Mouse (Mus musculus) liver, embryonic 11.5 days (tissue): ENCODE data around the gene Olfr204. TPM values are rescaled to one million over a fixed set of nuclear protein-coding genes. Genes with fewer than 3 reads are reported as not detected.
"Not testable (repeated sequence)": the region's sequence is repeated elsewhere in the genome, so short reads cannot be mapped to it uniquely, and the experiment has no call there.

Experiments used
- ATAC-seq: fragments of 200-750 bp; cut with Nextera tagmentation; replicated peaks from 2 replicates; pipeline ENCODE4 v1.8.0; 2017; ENCODE audit warnings: moderate number of reproducible peaks, mild to moderate bottlenecking, moderate TSS enrichment, moderate library complexity; ENCODE audit not compliant: low FRiP score
- DNase-seq: peaks from one replicate; pipeline ENCODE4 v3.0.0-alpha.2; 2017; ENCODE audit warnings: low spot score
- H3K27ac ChIP-seq: fragments of 300-500 bp; sonication (generic); 2 replicates; pipeline ENCODE4 v1.5.1; 2014; ENCODE audit warnings: mild to moderate bottlenecking, low read depth, low read length, control low read depth
- H3K27me3 ChIP-seq: fragments of 300-500 bp; sonication (generic); replicated peaks from 2 replicates; pipeline ENCODE4 v1.6.1; 2014; ENCODE audit warnings: low read length, mixed read lengths; ENCODE audit not compliant: control insufficient read depth, insufficient read depth
- H3K36me3 ChIP-seq: fragments of 300-500 bp; sonication (generic); 2 replicates; pipeline ENCODE4 v1.6.1; 2014; ENCODE audit warnings: mild to moderate bottlenecking, low read length, moderate library complexity, mixed read lengths; ENCODE audit not compliant: control insufficient read depth, insufficient read depth
- H3K4me1 ChIP-seq: fragments of 300-500 bp; sonication (generic); replicated peaks from 2 replicates; pipeline ENCODE4 v1.6.1; 2014; ENCODE audit warnings: low read length, mixed read lengths; ENCODE audit not compliant: control insufficient read depth, insufficient read depth
- H3K4me2 ChIP-seq: fragments of 300-500 bp; sonication (generic); 2 replicates; pipeline ENCODE4 v1.6.1; 2014; ENCODE audit warnings: mild to moderate bottlenecking, control low read depth, moderate library complexity
- H3K4me3 ChIP-seq: fragments of 300-500 bp; sonication (generic); 2 replicates; pipeline ENCODE4 v1.5.1; 2014; ENCODE audit warnings: low read depth, low read length, control low read depth
- H3K9ac ChIP-seq: fragments of 300-500 bp; sonication (generic); 2 replicates; pipeline ENCODE4 v1.6.1; 2014; ENCODE audit warnings: low read depth, low read length, control low read depth
- H3K9me3 ChIP-seq: fragments of 300-500 bp; sonication (generic); 2 replicates; pipeline ENCODE4 v1.6.1; 2016; ENCODE audit warnings: low read length, inconsistent platforms, mixed read lengths; ENCODE audit not compliant: control insufficient read depth
- WGBS: fragments of 180-500 bp; shearing (Covaris S2); extraction: QIAGEN DNeasy Blood & Tissue Kit; methylation state at CpG from one replicate; pipeline ENCODE4 v1.1.7; 2014; 5-methylcytosine and 5-hydroxymethylcytosine counted together
- polyA plus RNA-seq: library from polyadenylated mRNA; unstranded; fragments of >200 nt; fragmentation: Nextera tagmentation; extraction: Ambion mirVana; gene quantifications from 2 replicates; pipeline ENCODE4 v1.2.1, GENCODE M21; 2014

Olfr204 gene
- not detected in 2 replicates for polyA plus RNA-seq

DNA sequence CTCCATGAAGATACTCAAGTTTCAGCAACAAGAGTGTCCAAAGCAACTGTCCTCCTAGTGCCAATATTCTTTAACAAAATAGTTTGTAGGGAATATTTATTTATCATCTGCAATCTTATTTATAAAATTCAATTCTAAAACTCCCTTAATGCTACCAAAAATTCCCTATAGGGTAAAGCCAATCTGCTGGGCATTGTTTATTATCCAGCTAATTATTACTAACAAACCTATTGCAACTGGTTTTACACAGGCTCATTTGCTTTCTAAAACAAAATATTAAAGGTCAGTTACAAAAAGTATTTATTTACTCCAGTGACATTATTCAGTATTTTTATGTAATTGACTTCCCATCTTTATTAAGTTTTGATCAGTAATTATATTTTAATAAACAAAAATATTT lies at the start of gene Olfr204:
TSS of gene Olfr204 (minus strand) at position 101 of the 400 bp plus-strand sequence.
- Histone ChIP-seq H3K4me1 (no peaks in the 10 kb centered on the region), H3K36me3 (no peaks in the 10 kb centered on the region), H3K9me3 (no peaks in the 10 kb centered on the region), H3K4me3 (no peak within 1 kb of the TSS), H3K9ac (no peak within 1 kb of the TSS), H3K27me3 (no peaks in the 10 kb centered on the region), H3K27ac (no peak within 1 kb of the TSS), H3K4me2 (no peak within 1 kb of the TSS)
- ATAC-seq: no peak
- no peak for DNase-seq

DNA sequence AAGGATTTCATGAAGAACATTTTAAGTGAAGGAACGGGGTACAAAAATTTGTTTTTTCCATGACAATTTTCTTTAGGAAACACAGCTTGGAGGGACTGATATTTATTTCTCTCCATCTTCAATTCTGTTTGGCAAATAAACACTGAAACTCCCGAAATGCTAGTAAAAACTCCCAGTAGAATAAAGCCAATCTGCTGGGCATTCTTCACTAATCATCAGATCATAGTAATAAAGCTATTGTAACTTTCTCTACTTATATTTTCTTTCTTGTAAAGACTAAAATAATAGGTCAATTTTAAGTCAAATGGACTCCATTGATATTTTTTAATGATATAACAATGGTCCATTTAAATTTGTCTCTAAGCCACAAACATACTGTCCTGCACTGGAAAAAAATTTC lies 45.8 kb upstream of the Olfr204 start, which contains the start of gene Olfr209:
TSS of gene Olfr209 (minus strand) at position 101 of the 400 bp plus-strand sequence.
- 75% methylated on average over 2 of the region's 2 CpGs for WGBS
- Histone ChIP-seq H3K27me3 (no peaks in the 10 kb centered on the region), H3K4me3 (no peak within 1 kb of the TSS), H3K9me3 (no peaks in the 10 kb centered on the region), H3K27ac (no peak within 1 kb of the TSS), H3K4me1 (no peaks in the 10 kb centered on the region), H3K36me3 (no peaks in the 10 kb centered on the region), H3K9ac (no peak within 1 kb of the TSS), H3K4me2 (no peak within 1 kb of the TSS)
- ATAC-seq (no peak), DNase-seq (no peak)

DNA sequence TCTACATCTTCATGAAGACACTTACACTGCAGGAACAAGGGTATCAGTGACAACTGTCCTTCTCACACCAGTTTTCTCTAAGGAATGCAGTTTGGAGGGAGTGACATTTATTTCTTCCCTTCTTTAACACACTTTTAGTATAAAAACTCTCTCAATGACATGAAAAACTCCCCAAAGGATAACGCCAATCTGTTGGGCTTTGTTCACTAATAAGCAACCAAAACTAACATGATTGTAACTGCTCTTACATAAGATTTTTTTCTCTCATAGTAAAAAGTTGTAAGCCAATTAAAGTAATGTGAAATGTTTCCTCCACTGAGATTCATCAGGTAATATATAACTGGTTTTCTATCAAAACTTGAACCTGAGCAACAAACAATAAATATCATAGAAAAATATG lies 31.1 kb upstream of the Olfr204 start, which contains the start of gene Olfr206:
TSS of gene Olfr206 (minus strand) at position 101 of the 400 bp plus-strand sequence.
- H3K27ac ChIP-seq: no peak within 1 kb of the TSS
- H3K36me3 ChIP-seq: no peaks in the 10 kb centered on the region
- 74% methylated on average over 1 of the region's 1 CpGs for WGBS
- no peaks in the 10 kb centered on the region for H3K4me1 ChIP-seq
- no peak within 1 kb of the TSS for H3K9ac ChIP-seq
- H3K9me3 ChIP-seq: no peaks in the 10 kb centered on the region
- no peaks in the 10 kb centered on the region for H3K27me3 ChIP-seq
- H3K4me2 ChIP-seq: no peak within 1 kb of the TSS
- no peak within 1 kb of the TSS for H3K4me3 ChIP-seq
- no peak for ATAC-seq
- no peak for DNase-seq

DNA sequence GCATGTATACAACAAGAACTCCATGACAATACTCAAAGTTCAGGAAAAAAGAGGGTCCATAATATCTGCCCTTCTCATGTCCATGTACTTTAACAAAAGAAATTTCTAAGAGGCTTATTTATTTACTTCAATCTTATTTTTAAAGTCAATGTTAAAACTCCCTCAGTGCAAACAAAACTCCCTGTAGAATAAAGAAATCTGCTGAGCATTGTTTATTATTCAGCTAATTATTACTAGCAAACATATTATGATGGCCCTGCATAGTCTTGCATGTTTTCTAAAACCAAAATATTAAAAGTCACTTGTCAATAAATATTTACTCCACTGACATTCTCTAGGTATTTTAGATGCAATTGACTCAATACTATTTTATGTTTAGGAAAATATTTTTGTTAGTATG lies 13.0 kb upstream of the Olfr204 start, which contains the start of gene Olfr205:
TSS of gene Olfr205 (minus strand) at position 101 of the 400 bp plus-strand sequence.
- Histone ChIP-seq H3K4me2 (no peak within 1 kb of the TSS), H3K9me3 (no peaks in the 10 kb centered on the region; the same call in 1 of the 2 replicates), H3K27ac (no peak within 1 kb of the TSS), H3K4me1 (no peaks in the 10 kb centered on the region), H3K4me3 (no peak within 1 kb of the TSS), H3K27me3 (no peaks in the 10 kb centered on the region), H3K36me3 (no peaks in the 10 kb centered on the region), H3K9ac (no peak within 1 kb of the TSS)
- no peak for DNase-seq
- no peak for ATAC-seq

DNA sequence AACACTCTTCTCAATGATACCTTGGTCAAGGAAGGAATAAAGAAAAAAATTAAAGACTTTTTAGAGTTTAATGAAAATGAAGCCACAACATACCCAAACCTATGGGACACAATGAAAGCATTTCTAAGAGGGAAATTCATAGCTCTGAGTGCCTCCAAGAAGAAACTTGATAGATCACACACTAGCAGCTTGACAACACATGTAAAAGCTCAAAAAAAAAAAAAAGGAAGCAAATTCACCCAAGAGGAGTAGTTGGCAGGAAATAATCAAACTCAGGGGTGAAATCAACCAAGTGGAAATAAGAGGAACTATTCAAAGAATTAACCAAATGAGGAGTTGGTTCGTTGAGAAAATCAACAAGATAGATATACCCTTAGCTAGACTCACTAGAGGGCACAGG lies 5.2 kb upstream of the Olfr204 start:
- H3K4me1 ChIP-seq, H3K27me3 ChIP-seq, H3K4me3 ChIP-seq, H3K9me3 ChIP-seq, DNase-seq, H3K4me2 ChIP-seq, H3K9ac ChIP-seq, H3K27ac ChIP-seq, H3K36me3 ChIP-seq, ATAC-seq: not testable (repeated sequence)
- WGBS: 43% methylated on average over 1 of the region's 1 CpGs

DNA sequence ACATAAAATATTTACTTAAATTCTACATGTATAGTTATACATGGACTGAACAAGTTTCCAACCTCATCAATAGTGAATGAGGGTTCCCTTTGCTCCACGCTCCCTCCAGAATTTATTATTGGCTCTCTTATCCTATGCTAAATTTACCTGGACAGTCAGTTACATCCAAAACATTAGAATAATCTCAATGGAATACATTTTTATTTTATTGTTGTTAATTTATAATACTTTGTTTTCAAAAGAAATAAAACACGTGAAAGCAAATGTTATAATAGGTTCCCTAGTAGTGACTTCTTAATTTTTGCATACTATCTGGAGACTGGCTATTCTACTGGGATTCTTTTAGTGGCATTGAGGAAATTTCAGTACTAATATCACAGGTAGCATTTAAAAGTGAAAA lies 19.5 kb downstream of the Olfr204 start, which contains the start of gene Olfr203:
TSS of gene Olfr203 (plus strand) at position 301 of the 400 bp plus-strand sequence.
- no peaks in the 10 kb centered on the region for H3K36me3 ChIP-seq
- H3K9me3 ChIP-seq: no peaks in the 10 kb centered on the region
- H3K27me3 ChIP-seq: no peaks in the 10 kb centered on the region
- no peak for DNase-seq
- H3K4me3 ChIP-seq: no peak within 1 kb of the TSS
- no peak within 1 kb of the TSS for H3K4me2 ChIP-seq
- 81% methylated on average over 2 of the region's 2 CpGs for WGBS
- no peaks in the 10 kb centered on the region for H3K4me1 ChIP-seq
- no peak within 1 kb of the TSS for H3K9ac ChIP-seq
- H3K27ac ChIP-seq: no peak within 1 kb of the TSS
- ATAC-seq: no peak

DNA sequence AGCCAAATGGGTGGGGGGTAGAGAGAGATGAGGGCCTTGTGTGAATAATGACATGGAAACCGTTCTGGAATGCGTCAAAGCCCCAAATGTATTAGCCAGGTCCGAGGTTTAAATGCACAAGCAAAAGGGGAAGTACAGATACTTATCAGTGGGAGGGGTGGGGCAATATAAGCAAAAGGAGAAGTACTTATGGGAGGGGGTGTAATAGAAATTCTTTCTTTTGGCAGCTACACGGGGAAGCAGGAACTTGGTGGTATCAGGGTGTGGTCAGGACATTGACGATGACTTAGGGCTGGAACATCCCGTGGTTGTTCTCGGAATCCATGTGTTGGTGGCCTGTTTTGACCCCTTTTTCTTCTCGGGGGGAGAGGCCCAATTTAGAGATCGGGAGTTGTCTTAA lies 30.5 kb downstream of the Olfr204 start:
- not testable (repeated sequence) for H3K4me1 ChIP-seq, H3K4me2 ChIP-seq, H3K27ac ChIP-seq, H3K9me3 ChIP-seq, H3K4me3 ChIP-seq, H3K36me3 ChIP-seq, ATAC-seq, H3K27me3 ChIP-seq, H3K9ac ChIP-seq, DNase-seq
- 54% methylated on average over 9 of the region's 9 CpGs for WGBS

DNA sequence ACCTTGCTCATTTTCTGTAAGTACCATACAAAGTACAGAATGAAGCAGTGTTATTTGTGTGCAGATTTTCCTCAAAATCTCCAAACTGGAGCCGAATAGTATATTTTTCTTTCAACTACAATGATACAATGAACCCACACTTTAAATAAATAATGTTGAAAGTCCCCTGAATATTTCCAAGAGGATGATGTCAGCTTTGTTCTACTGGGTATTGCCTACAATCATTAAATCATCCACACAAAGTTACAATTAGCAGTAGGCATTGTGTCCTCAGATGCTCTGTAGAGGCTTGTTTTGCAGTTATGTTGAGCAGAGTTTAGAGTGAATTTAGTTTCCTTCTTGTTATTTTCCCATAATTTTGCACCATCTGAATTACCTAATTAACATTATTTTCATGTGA lies 31.4 kb downstream of the Olfr204 start, which contains the start of gene Olfr202:
TSS of gene Olfr202 (minus strand) at position 101 of the 400 bp plus-strand sequence.
- Histone ChIP-seq H3K4me1 (no peaks in the 10 kb centered on the region), H3K27me3 (no peaks in the 10 kb centered on the region), H3K4me3 (no peak within 1 kb of the TSS), H3K4me2 (no peak within 1 kb of the TSS), H3K9ac (no peak within 1 kb of the TSS), H3K27ac (no peak within 1 kb of the TSS), H3K9me3 (no peaks in the 10 kb centered on the region), H3K36me3 (no peaks in the 10 kb centered on the region)
- WGBS: 87% methylated on average over 1 of the region's 1 CpGs
- no peak for ATAC-seq
- DNase-seq: no peak

DNA sequence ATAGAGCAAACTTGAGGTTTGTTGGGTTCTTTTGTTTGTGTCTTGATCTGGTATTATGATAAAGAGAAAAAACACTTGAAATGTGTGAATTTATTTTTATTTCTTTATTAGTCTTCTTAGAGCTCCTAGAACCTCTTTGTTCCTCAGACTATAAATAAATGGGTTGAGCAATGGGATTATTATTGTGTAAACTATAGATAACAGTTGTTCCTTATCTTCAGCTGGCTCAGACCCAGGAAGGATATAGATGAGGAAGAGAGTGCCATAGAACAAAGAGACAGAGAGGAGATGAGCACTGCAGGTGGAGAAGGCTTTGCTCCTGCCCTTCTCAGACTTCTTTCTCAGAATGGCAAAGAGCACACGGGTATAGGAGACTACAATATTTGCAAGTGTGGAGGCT lies 34.6 kb downstream of the Olfr204 start:
- Histone ChIP-seq H3K9ac (no peak overlapping the region), H3K27ac (no peak overlapping the region), H3K9me3 (no peaks in the 10 kb centered on the region), H3K4me2 (no peak overlapping the region), H3K27me3 (no peaks in the 10 kb centered on the region), H3K4me3 (no peak overlapping the region), H3K36me3 (no peaks in the 10 kb centered on the region), H3K4me1 (no peaks in the 10 kb centered on the region)
- 57% methylated on average over 1 of the region's 1 CpGs for WGBS
- ATAC-seq: no peak
- no peak for DNase-seq
